ENCODE assay signal across 15 mouse cellular contexts in genomic region chr5:121810331-121811151, GRCm38 (mm10). TPM values are rescaled to one million over a fixed set of nuclear protein-coding genes. Genes with fewer than 3 reads are reported as not detected.
DNase-seq lines count a peak whose midpoint lies in the region; ATAC-seq and TF ChIP-seq lines count a peak whose summit lies in the region.
"Had no signal": no experiment of that assay in that cellular context is flagged by ENCODE, and none has a peak within 500 bp of the region (broad histone marks: within the 10 kb centered on the region; RNA-seq: fewer than 3 reads in every experiment).

No protein-coding gene starts in this region.

- DNase-seq in cerebellum, adult 9-11 months = peak; percentile 52
- DNase-seq in cerebellum, adult 11 months = no peak
- DNase-seq in heart, embryonic 10.5 days (ENCODE audit: low spot score) = no peak
- DNase-seq in kidney, postnatal 4 days = no peak
- no peak for DNase-seq in heart, postnatal 0 days (ENCODE audit: low spot score)
- no peak for DNase-seq in embryo, embryonic 9.5 days (ENCODE audit: extremely low spot score)
- DNase-seq: B cell, adult 2 months; thymus, postnatal 36 days had no signal

- ATAC-seq in heart, embryonic 13.5 days (ENCODE audit: extremely low read depth, insufficient number of reproducible peaks, low FRiP score, low TSS enrichment) = no peak
- 0 out of 2 replicates have a peak, but pooled peaks have one; percentile 25 for ATAC-seq in kidney, embryonic 14.5 days (ENCODE audit: low FRiP score, low TSS enrichment)
- no peak for ATAC-seq in heart, postnatal 0 days (ENCODE audit: insufficient read depth, low read depth)
- ATAC-seq: intestine, postnatal 0 days; midbrain, embryonic 13.5 days had no signal

- WGBS in heart, embryonic 13.5 days = 75% methylated on average over 17 of the region's 17 CpGs
- 86% methylated on average over 17 of the region's 17 CpGs for WGBS in heart, embryonic 10.5 days
- 89% methylated on average over 17 of the region's 17 CpGs for WGBS in kidney, embryonic 14.5 days
- 68% methylated on average over 17 of the region's 17 CpGs for WGBS in heart, postnatal 0 days

- peak overlapping the region; percentile 79 for H3K27ac ChIP-seq in heart, embryonic 13.5 days (replicated peaks)
- no peak overlapping the region for H3K27ac ChIP-seq in heart, embryonic 10.5 days
- no peak overlapping the region for H3K27ac ChIP-seq in kidney, embryonic 14.5 days (ENCODE audit: low read depth, low read length)
- H3K27ac ChIP-seq in heart, postnatal 0 days (ENCODE audit: low read depth) = peak overlapping the region; percentile 54
- H3K27ac ChIP-seq: forebrain, embryonic 12.5 days; liver, embryonic 15.5 days; midbrain, embryonic 13.5 days had no signal

- H3K36me3 ChIP-seq in heart, embryonic 13.5 days = peaks cover 74% of the 10 kb centered on the region
- H3K36me3 ChIP-seq in heart, embryonic 10.5 days = peaks cover 68% of the 10 kb centered on the region
- peaks cover 66% of the 10 kb centered on the region for H3K36me3 ChIP-seq in kidney, embryonic 14.5 days (ENCODE audit: control insufficient read depth, insufficient read depth, low read length)
- peaks cover 49% of the 10 kb centered on the region for H3K36me3 ChIP-seq in heart, postnatal 0 days (replicated peaks; ENCODE audit: control insufficient read depth, insufficient read depth, low read length)

- H3K4me2 ChIP-seq in heart, embryonic 13.5 days = peak overlapping the region; percentile 18; the same call in 1 of the 2 replicates
- H3K4me2 ChIP-seq in kidney, embryonic 14.5 days (replicated peaks; ENCODE audit: low read depth, low read length) = no peak overlapping the region
- no peak overlapping the region for H3K4me2 ChIP-seq in heart, postnatal 0 days (ENCODE audit: low read depth, low read length)
- H3K4me2 ChIP-seq: forebrain, embryonic 12.5 days; limb, embryonic 15.5 days; liver, embryonic 15.5 days; midbrain, embryonic 13.5 days had no signal

- H3K9ac ChIP-seq in heart, embryonic 13.5 days = peak overlapping the region; percentile 44; the same call in 1 of the 2 replicates
- H3K9ac ChIP-seq in kidney, embryonic 14.5 days (ENCODE audit: low read depth, low read length) = no peak overlapping the region
- no peak overlapping the region for H3K9ac ChIP-seq in heart, postnatal 0 days (replicated peaks; ENCODE audit: low read depth, low read length)
- H3K9ac ChIP-seq: forebrain, embryonic 12.5 days; limb, embryonic 15.5 days; liver, embryonic 15.5 days; midbrain, embryonic 13.5 days had no signal

- no peak overlapping the region for H3K4me3 ChIP-seq in heart, embryonic 13.5 days
- H3K4me3 ChIP-seq in heart, embryonic 10.5 days = no peak overlapping the region
- H3K4me3 ChIP-seq in kidney, embryonic 14.5 days (ENCODE audit: low read length) = no peak overlapping the region
- no peak overlapping the region for H3K4me3 ChIP-seq in heart, postnatal 0 days (ENCODE audit: low read depth, low read length)
- H3K4me3 ChIP-seq: forebrain, embryonic 12.5 days; limb, embryonic 15.5 days; liver, embryonic 15.5 days; midbrain, embryonic 13.5 days had no signal

- H3K27me3 ChIP-seq in heart, embryonic 13.5 days (replicated peaks) = no peaks in the 10 kb centered on the region
- no peaks in the 10 kb centered on the region for H3K27me3 ChIP-seq in heart, embryonic 10.5 days (ENCODE audit: insufficient read depth, poor library complexity, severe bottlenecking)
- H3K27me3 ChIP-seq in kidney, embryonic 14.5 days (ENCODE audit: control insufficient read depth, insufficient read depth, low read length) = no peaks in the 10 kb centered on the region
- H3K27me3 ChIP-seq in heart, postnatal 0 days (ENCODE audit: control insufficient read depth, insufficient read depth, low read length) = no peaks in the 10 kb centered on the region
- H3K27me3 ChIP-seq: forebrain, embryonic 12.5 days; limb, embryonic 15.5 days; liver, embryonic 15.5 days; midbrain, embryonic 13.5 days had no signal

- peaks cover 39% of the 10 kb centered on the region for H3K4me1 ChIP-seq in heart, embryonic 13.5 days
- peaks cover 34% of the 10 kb centered on the region for H3K4me1 ChIP-seq in heart, embryonic 10.5 days
- H3K4me1 ChIP-seq in kidney, embryonic 14.5 days (ENCODE audit: control insufficient read depth, insufficient read depth, low read length) = no peaks in the 10 kb centered on the region
- peaks cover 13% of the 10 kb centered on the region for H3K4me1 ChIP-seq in heart, postnatal 0 days (ENCODE audit: control insufficient read depth, insufficient read depth)
- H3K4me1 ChIP-seq: forebrain, embryonic 12.5 days; midbrain, embryonic 13.5 days had no signal

- H3K9me3 ChIP-seq in heart, embryonic 13.5 days = no peaks in the 10 kb centered on the region
- H3K9me3 ChIP-seq in heart, embryonic 10.5 days = no peaks in the 10 kb centered on the region
- H3K9me3 ChIP-seq in kidney, embryonic 14.5 days (ENCODE audit: control insufficient read depth, low read length) = no peaks in the 10 kb centered on the region
- no peaks in the 10 kb centered on the region for H3K9me3 ChIP-seq in heart, postnatal 0 days (replicated peaks; ENCODE audit: control insufficient read depth, low read length)
- H3K9me3 ChIP-seq: forebrain, embryonic 12.5 days; limb, embryonic 15.5 days; liver, embryonic 15.5 days; midbrain, embryonic 13.5 days had no signal

- TF ChIP-seq CTCF in heart, postnatal 0 days (IDR thresholded peaks at IDR 0.05; ENCODE audit: low read depth) = no peak

- no peak for TF ChIP-seq EP300 in heart, postnatal 0 days (IDR thresholded peaks at IDR 0.05; ENCODE audit: low read depth)

RNA-seq across cellular contexts. Expression of gene Sh2b3, which starts 26.9 kb away (rescaled TPM):
- 13.3 and 14.7 TPM in 2 replicates for polyA plus RNA-seq in heart, embryonic 13.5 days (2015; fragmentation: Nextera tagmentation; extraction: Ambion mirVana)
- polyA plus RNA-seq in heart, embryonic 10.5 days (2016; fragmentation: Nextera tagmentation; extraction: Ambion mirVana) = 15.3 and 18.2 TPM in 2 replicates
- 18.1 and 22.9 TPM in 2 replicates for polyA plus RNA-seq in kidney, embryonic 14.5 days (2014; fragmentation: Nextera tagmentation; extraction: Ambion mirVana)
- 58.5 and 60.4 TPM in 2 replicates for total RNA-seq in heart, postnatal 0 days (2014; rRNA removed; ENCODE audit: low replicate concordance)
- 10.1 and 11.4 TPM in 2 replicates for polyA plus RNA-seq in heart, postnatal 0 days (2015; fragmentation: Nextera tagmentation; extraction: Ambion mirVana)

RNA-seq across cellular contexts. Expression of gene Pheta1, which starts 38.2 kb away (rescaled TPM):
- polyA plus RNA-seq in heart, embryonic 13.5 days (2015; fragmentation: Nextera tagmentation; extraction: Ambion mirVana) = 14.9 and 17.2 TPM in 2 replicates
- 20.1 and 32.4 TPM in 2 replicates for polyA plus RNA-seq in heart, embryonic 10.5 days (2016; fragmentation: Nextera tagmentation; extraction: Ambion mirVana)
- polyA plus RNA-seq in kidney, embryonic 14.5 days (2014; fragmentation: Nextera tagmentation; extraction: Ambion mirVana) = 16.1 and 22.6 TPM in 2 replicates
- total RNA-seq in heart, postnatal 0 days (2014; rRNA removed; ENCODE audit: low replicate concordance) = 25.2 and 32.2 TPM in 2 replicates
- 16.4 and 17.8 TPM in 2 replicates for polyA plus RNA-seq in heart, postnatal 0 days (2015; fragmentation: Nextera tagmentation; extraction: Ambion mirVana)

Comparison
In these comparisons a context has a peak if more than half of its experiments do, and no peak if none do; other contexts are left out.
1. H3K27ac ChIP-seq: peak in heart, embryonic 13.5 days (single experiment) and heart, postnatal 0 days (single experiment); none in heart, embryonic 10.5 days (single experiment) and kidney, embryonic 14.5 days (single experiment).